Mouse (Mus musculus) liver, embryonic 14.5 days (tissue): ENCODE measurements around the gene Insrr. TPM values are rescaled to one million over a fixed set of nuclear protein-coding genes. Genes with fewer than 3 reads are reported as not detected.

Experiments
- ATAC-seq: fragments of 200-750 bp; cut with Nextera tagmentation; 2 replicates; pipeline ENCODE4 v1.8.0; 2017; ENCODE audit warnings: moderate number of reproducible peaks, mild to moderate bottlenecking, moderate library complexity; ENCODE audit not compliant: insufficient read depth
- DNase-seq, 3 experiments: peaks; one replicate each; pipeline ENCODE4 v3.0.0-alpha.2; 2012 to 2013; ENCODE audit warnings: low read depth in 3 of 3, low spot score in 3 of 3
- H3K27ac ChIP-seq: fragments of 300-500 bp; sonication (generic); 2 replicates; pipeline ENCODE4 v1.5.1; 2014; ENCODE audit warnings: moderate library complexity, mild to moderate bottlenecking, control low read depth, inconsistent platforms
- H3K27me3 ChIP-seq: fragments of 300-500 bp; sonication (generic); 2 replicates; pipeline ENCODE4 v1.6.1; 2014; ENCODE audit warnings: mild to moderate bottlenecking, low read length, moderate library complexity; ENCODE audit not compliant: control insufficient read depth, insufficient read depth
- H3K36me3 ChIP-seq: fragments of 300-500 bp; sonication (generic); replicated peaks from 2 replicates; pipeline ENCODE4 v1.6.1; 2014; ENCODE audit warnings: low read depth; ENCODE audit not compliant: control insufficient read depth, insufficient read depth
- H3K4me1 ChIP-seq, 2 experiments: fragments of 200-500 bp in 1 of 2; fragments of 300-500 bp in 1 of 2; sonication (generic) in 1 of 2; replicated peaks; 2 replicates each; pipeline ENCODE4 v1.6.1; 2012 to 2014; ENCODE audit warnings: antibody characterized with exemption in 1 of 2, inconsistent platforms in 1 of 2, low read length in 1 of 2; ENCODE audit not compliant: control insufficient read depth in 2 of 2, insufficient read depth in 2 of 2
- H3K4me2 ChIP-seq: fragments of 300-500 bp; sonication (generic); 2 replicates; pipeline ENCODE4 v1.6.1; 2014; ENCODE audit warnings: low read depth, mild to moderate bottlenecking, control low read depth, moderate library complexity
- H3K4me3 ChIP-seq, 2 experiments: fragments of 200-500 bp in 1 of 2; fragments of 300-500 bp in 1 of 2; sonication (generic) in 1 of 2; 2 replicates each; pipeline ENCODE4 v1.5.1; 2012 to 2014; ENCODE audit warnings: low read depth in 2 of 2, low read length in 2 of 2, mild to moderate bottlenecking in 2 of 2, control low read depth in 1 of 2, inconsistent platforms in 1 of 2, moderate library complexity in 1 of 2; ENCODE audit not compliant: insufficient read depth in 1 of 2
- H3K9ac ChIP-seq: fragments of 300-500 bp; sonication (generic); replicated peaks from 2 replicates; pipeline ENCODE4 v1.6.1; 2014; ENCODE audit warnings: mild to moderate bottlenecking, control low read depth, moderate library complexity
- H3K9me3 ChIP-seq: fragments of 300-500 bp; sonication (generic); 2 replicates; pipeline ENCODE4 v1.6.1; 2016; ENCODE audit warnings: low read length, mixed read lengths; ENCODE audit not compliant: control insufficient read depth
- CTCF ChIP-seq: IDR thresholded peaks from 2 replicates; pipeline ENCODE4 v1.5.1; 2016; ENCODE audit warnings: antibody characterized with exemption, low read depth, control low read depth
- EP300 ChIP-seq: IDR thresholded peaks from 2 replicates; pipeline ENCODE4 v1.6.1; 2016; ENCODE audit warnings: antibody characterized with exemption, low read depth
- WGBS: fragments of 180-500 bp; shearing (Covaris S2); extraction: QIAGEN DNeasy Blood & Tissue Kit; methylation state at CpG from one replicate; pipeline ENCODE4 v1.1.7; 2014; ENCODE audit not compliant: insufficient replicate concordance; 5-methylcytosine and 5-hydroxymethylcytosine counted together
- polyA plus RNA-seq, 2 experiments: library from polyadenylated mRNA; depleted of rRNA in 1 of 2; stranded (reverse) in 1 of 2; unstranded in 1 of 2; fragments of >200 nt; fragmentation: Nextera tagmentation in 1 of 2; extraction: Ambion mirVana in 1 of 2; gene quantifications; 2 replicates each; pipeline versions ENCODE4 v1.2.1 to v1.2.3; 2012 to 2014

Insrr gene
- polyA plus RNA-seq, 2 experiments, result 0.02 TPM; not detected in 1

- WGBS, result 34% methylated on average over 7 of the region's 7 CpGs
- Histone ChIP-seq H3K36me3 (no peaks in the 10 kb centered on the region), H3K4me3 (no peak within 1 kb of the TSS), H3K27ac (no peak within 1 kb of the TSS), H3K9ac (no peak within 1 kb of the TSS), H3K4me2 (no peak within 1 kb of the TSS), H3K4me1 (0 out of 4 replicates have a peak, but pooled peaks cover 0 to 5% of the 10 kb centered on the region in 2 experiments), H3K27me3 (no peaks in the 10 kb centered on the region), H3K9me3 (no peaks in the 10 kb centered on the region)
- DNase-seq, result no peak
- no peak for ATAC-seq
- TF ChIP-seq EP300, result no peak
- no peak for TF ChIP-seq CTCF
Observed at GRCm38 (mm10) chr3:87846650-87847110, 49.9 kb downstream of the Insrr start, which contains the start of gene Sh2d2a. Gene Sh2d2a, plus strand, starts transcription at chr3:87846755.

GRCm38 (mm10) chr3:87847680-87848079, 50.9 kb downstream of the Insrr start:
- Histone ChIP-seq H3K36me3 (no peaks in the 10 kb centered on the region), H3K9me3 (no peaks in the 10 kb centered on the region), H3K9ac (no peak overlapping the region), H3K4me2 (no peak overlapping the region), H3K27me3 (no peaks in the 10 kb centered on the region), H3K4me3 (no peak overlapping the region), H3K27ac (no peak overlapping the region), H3K4me1 (0 out of 4 replicates have a peak, but pooled peaks cover 0 to 5% of the 10 kb centered on the region in 2 experiments)
- ATAC-seq (no peak), DNase-seq (no peak)
- TF ChIP-seq CTCF, result no peak
- WGBS, result 26% methylated on average over 5 of the region's 5 CpGs

GRCm38 (mm10) chr3:87849117-87849516, 52.4 kb downstream of the Insrr start:
- H3K4me3 ChIP-seq, result no peak overlapping the region
- H3K9ac ChIP-seq, result no peak overlapping the region
- no peak overlapping the region for H3K27ac ChIP-seq
- no peaks in the 10 kb centered on the region for H3K9me3 ChIP-seq
- no peaks in the 10 kb centered on the region for H3K36me3 ChIP-seq
- no peaks in the 10 kb centered on the region for H3K27me3 ChIP-seq
- 64% methylated on average over 14 of the region's 14 CpGs for WGBS
- H3K4me1 ChIP-seq, result 0 out of 4 replicates have a peak, but pooled peaks cover 0 to 5% of the 10 kb centered on the region in 2 experiments
- DNase-seq, result no peak
- ATAC-seq, result no peak
- TF ChIP-seq EP300 (no peak), CTCF (no peak)
- no peak overlapping the region for H3K4me2 ChIP-seq

- Histone ChIP-seq H3K4me3 (no peak overlapping the region), H3K27me3 (no peaks in the 10 kb centered on the region), H3K9ac (no peak overlapping the region), H3K4me2 (no peak overlapping the region), H3K4me1 (no peaks in the 10 kb centered on the region), H3K27ac (no peak overlapping the region), H3K36me3 (peaks cover 20% of the 10 kb centered on the region), H3K9me3 (no peaks in the 10 kb centered on the region)
- no peak for ATAC-seq
- TF ChIP-seq EP300 (no peak), CTCF (no peak)
- DNase-seq, result no peak
- 55% methylated on average over 7 of the region's 7 CpGs for WGBS
Observed at GRCm38 (mm10) chr3:87854795-87855568, 58.2 kb downstream of the Insrr start.

GRCm38 (mm10) chr3:87855936-87856335, 59.2 kb downstream of the Insrr start:
- H3K4me1 ChIP-seq, result no peaks in the 10 kb centered on the region
- H3K4me3 ChIP-seq, result no peak overlapping the region
- no peak for ATAC-seq
- H3K27ac ChIP-seq, result no peak overlapping the region
- H3K27me3 ChIP-seq, result no peaks in the 10 kb centered on the region
- no peak overlapping the region for H3K4me2 ChIP-seq
- WGBS, result 73% methylated on average over 8 of the region's 8 CpGs
- no peak overlapping the region for H3K9ac ChIP-seq
- TF ChIP-seq CTCF (no peak), EP300 (no peak)
- no peak for DNase-seq
- no peaks in the 10 kb centered on the region for H3K9me3 ChIP-seq
- H3K36me3 ChIP-seq, result peaks cover 29% of the 10 kb centered on the region
